In genomic region chr5:110859013-110859650, GRCm38 (mm10) we compare ENCODE assay signal across 9 mouse cellular contexts. TPM values are rescaled to one million over a fixed set of nuclear protein-coding genes. Genes with fewer than 3 reads are reported as not detected.
A peak's percentile ranks its signal among the peaks of the same experiment; 100 is the strongest.
DNase-seq lines count a peak whose midpoint lies in the region; ATAC-seq lines count a peak whose summit lies in the region.
"Had no signal": no experiment of that assay in that cellular context is flagged by ENCODE, and none has a peak within 500 bp of the region (broad histone marks: within the 10 kb centered on the region; RNA-seq: fewer than 3 reads in every experiment).

No protein-coding gene starts in this region.

- ATAC-seq in hindbrain, embryonic 16.5 days, result peak; percentile 81
- ATAC-seq in stomach, embryonic 16.5 days (ENCODE audit: insufficient read depth, low FRiP score), result peak; percentile 83

- H3K4me3 ChIP-seq in hindbrain, embryonic 16.5 days (ENCODE audit: low read length), result no peak overlapping the region
- peak overlapping the region; percentile 27 for H3K4me3 ChIP-seq in stomach, embryonic 16.5 days (replicated peaks; ENCODE audit: low read length)
- H3K4me3 ChIP-seq: myocyte had no signal

- peak overlapping the region; percentile 34 for H3K4me2 ChIP-seq in hindbrain, embryonic 16.5 days (ENCODE audit: low read length)
- peak overlapping the region; percentile 47 for H3K4me2 ChIP-seq in stomach, embryonic 16.5 days (ENCODE audit: low read depth, low read length)

- H3K9me3 ChIP-seq in hindbrain, embryonic 16.5 days (ENCODE audit: control insufficient read depth, low read length), result no peaks in the 10 kb centered on the region
- H3K9me3 ChIP-seq in stomach, embryonic 16.5 days (replicated peaks; ENCODE audit: control insufficient read depth, low read length), result no peaks in the 10 kb centered on the region

- H3K27me3 ChIP-seq in hindbrain, embryonic 16.5 days (replicated peaks; ENCODE audit: control insufficient read depth, insufficient read depth, low read length), result no peaks in the 10 kb centered on the region
- no peaks in the 10 kb centered on the region for H3K27me3 ChIP-seq in stomach, embryonic 16.5 days (ENCODE audit: control insufficient read depth, insufficient read depth, low read length)

- intact Hi-C loops in gastrocnemius, postnatal 14 days (cut with DNase I; ENCODE audit: low total_unique reads), result no loop called here

- H3K4me1 ChIP-seq in hindbrain, embryonic 16.5 days (ENCODE audit: control insufficient read depth, insufficient read depth, low read depth, low read length), result no peaks in the 10 kb centered on the region
- no peaks in the 10 kb centered on the region for H3K4me1 ChIP-seq in stomach, embryonic 16.5 days (ENCODE audit: control insufficient read depth, insufficient read depth, low read length)

- WGBS in hindbrain, embryonic 16.5 days, result 49% methylated on average over 13 of the region's 13 CpGs
- 15% methylated on average over 13 of the region's 13 CpGs for WGBS in stomach, embryonic 16.5 days

- H3K27ac ChIP-seq in hindbrain, embryonic 16.5 days (ENCODE audit: low read depth, low read length), result peak overlapping the region; percentile 64
- peak overlapping the region; percentile 78 for H3K27ac ChIP-seq in stomach, embryonic 16.5 days (ENCODE audit: low read length)

- H3K9ac ChIP-seq in hindbrain, embryonic 16.5 days (ENCODE audit: low read depth, low read length), result no peak overlapping the region
- peak overlapping the region; percentile 48; the same call in 1 of the 2 replicates for H3K9ac ChIP-seq in stomach, embryonic 16.5 days (ENCODE audit: low read length)

- peak; percentile 47 for DNase-seq in layer of hippocampus, adult 11-12 months (ENCODE audit: low spot score)
- no peak for DNase-seq in layer of hippocampus, adult 9-10 months (ENCODE audit: low spot score)
- DNase-seq in adrenal gland, postnatal 14 days, result peak; percentile 58
- peak; percentile 62 for DNase-seq in gastrocnemius, postnatal 14 days
- DNase-seq in lung, adult 18-20 months, result peak; percentile 68 to 77
- DNase-seq in c-Kit-positive CD71-positive TER-119-positive erythroid progenitor cells, embryonic 14.5 days (ENCODE audit: low spot score), result no peak

- no peaks in the 10 kb centered on the region for H3K36me3 ChIP-seq in hindbrain, embryonic 16.5 days (ENCODE audit: control insufficient read depth, insufficient read depth, low read length)
- no peaks in the 10 kb centered on the region for H3K36me3 ChIP-seq in stomach, embryonic 16.5 days (ENCODE audit: control insufficient read depth, insufficient read depth, low read length)

RNA-seq across cellular contexts. Expression of gene Chek2, which starts 19.4 kb away (rescaled TPM):
- 5.9 and 6.0 TPM in 2 replicates for total RNA-seq in adrenal gland, postnatal 14 days (2021)
- 1 to 10 TPM; 2.1 to 2.4 TPM for total RNA-seq in gastrocnemius, postnatal 14 days (2021)
- 6.2 and 7.4 TPM in 2 replicates for polyA plus RNA-seq in hindbrain, embryonic 16.5 days (2015; fragmentation: Nextera tagmentation; extraction: Ambion mirVana)
- polyA plus RNA-seq in stomach, embryonic 16.5 days (2015; fragmentation: Nextera tagmentation; extraction: Ambion mirVana), result 29.2 and 31.3 TPM in 2 replicates

RNA-seq across cellular contexts. Expression of gene Hscb, which starts 19.6 kb away (rescaled TPM):
- total RNA-seq in adrenal gland, postnatal 14 days (2021), result 20.0 and 23.0 TPM in 2 replicates
- total RNA-seq in gastrocnemius, postnatal 14 days (2021), result 10 to 100 TPM; 10.1 to 10.5 TPM
- 10.0 and 10.3 TPM in 2 replicates for polyA plus RNA-seq in hindbrain, embryonic 16.5 days (2015; fragmentation: Nextera tagmentation; extraction: Ambion mirVana)
- polyA plus RNA-seq in stomach, embryonic 16.5 days (2015; fragmentation: Nextera tagmentation; extraction: Ambion mirVana), result 23.9 and 28.7 TPM in 2 replicates

RNA-seq across cellular contexts. Expression of gene Ttc28, which starts 20.5 kb away (rescaled TPM):
- 25.5 and 32.5 TPM in 2 replicates for total RNA-seq in adrenal gland, postnatal 14 days (2021)
- total RNA-seq in gastrocnemius, postnatal 14 days (2021), result 10 to 100 TPM; 17.9 to 18.4 TPM
- polyA plus RNA-seq in hindbrain, embryonic 16.5 days (2015; fragmentation: Nextera tagmentation; extraction: Ambion mirVana), result 14.5 and 16.8 TPM in 2 replicates
- 7.5 and 9.0 TPM in 2 replicates for polyA plus RNA-seq in stomach, embryonic 16.5 days (2015; fragmentation: Nextera tagmentation; extraction: Ambion mirVana)

RNA-seq across cellular contexts. Expression of gene Ulk1, which starts 49.2 kb away (rescaled TPM):
- total RNA-seq in adrenal gland, postnatal 14 days (2021), result 49.0 and 50.7 TPM in 2 replicates
- total RNA-seq in gastrocnemius, postnatal 14 days (2021), result 10 to 100 TPM; 26.0 to 37.2 TPM
- 20.7 and 23.8 TPM in 2 replicates for polyA plus RNA-seq in hindbrain, embryonic 16.5 days (2015; fragmentation: Nextera tagmentation; extraction: Ambion mirVana)
- 12.0 and 12.8 TPM in 2 replicates for polyA plus RNA-seq in stomach, embryonic 16.5 days (2015; fragmentation: Nextera tagmentation; extraction: Ambion mirVana)

Comparison
In these comparisons a context has a peak if more than half of its experiments do, and no peak if none do; other contexts are left out.
1. DNase-seq: peak in layer of hippocampus, adult 11-12 months (single experiment), adrenal gland, postnatal 14 days (single experiment), gastrocnemius, postnatal 14 days (single experiment) and lung, adult 18-20 months (2 of 2); none in layer of hippocampus, adult 9-10 months (single experiment) and c-Kit-positive CD71-positive TER-119-positive erythroid progenitor cells, embryonic 14.5 days (single experiment).